Mouse (Mus musculus) stomach, postnatal 0 days (tissue): ENCODE measurements at regions not wholly inside any gene's neighbourhood (a gene's known extent, or its start where the extent isn't known, plus 50 kb on each side); places are given as distances from the start of the nearest gene placed in this dataset.

Experiments used
- CTCF ChIP-seq: IDR thresholded peaks from 2 replicates; pipeline ENCODE4 v1.5.1; 2016; ENCODE audit warnings: antibody characterized with exemption, low read depth, mild to moderate bottlenecking, moderate library complexity
- EP300 ChIP-seq: optimal IDR thresholded peaks from 2 replicates; pipeline ENCODE3; 2016; ENCODE audit warnings: antibody characterized with exemption

- TF ChIP-seq EP300 (no peak), CTCF (no peak)
Observed at GRCm38 (mm10) chr14:98908234-98908633, 85.9 kb downstream of the Rpl36a-ps1 start.
